Mouse (Mus musculus) ovary, adult 18-20 months (tissue): ENCODE measurements at regions not wholly inside any gene's neighbourhood (a gene's known extent, or its start where the extent isn't known, plus 50 kb on each side); places are given as distances from the start of the nearest gene placed in this dataset.

Source experiments
- DNase-seq: peaks from one replicate; pipeline ENCODE4 v3.0.0; 2022; ENCODE audit warnings: low spot score, mixed read lengths

DNA sequence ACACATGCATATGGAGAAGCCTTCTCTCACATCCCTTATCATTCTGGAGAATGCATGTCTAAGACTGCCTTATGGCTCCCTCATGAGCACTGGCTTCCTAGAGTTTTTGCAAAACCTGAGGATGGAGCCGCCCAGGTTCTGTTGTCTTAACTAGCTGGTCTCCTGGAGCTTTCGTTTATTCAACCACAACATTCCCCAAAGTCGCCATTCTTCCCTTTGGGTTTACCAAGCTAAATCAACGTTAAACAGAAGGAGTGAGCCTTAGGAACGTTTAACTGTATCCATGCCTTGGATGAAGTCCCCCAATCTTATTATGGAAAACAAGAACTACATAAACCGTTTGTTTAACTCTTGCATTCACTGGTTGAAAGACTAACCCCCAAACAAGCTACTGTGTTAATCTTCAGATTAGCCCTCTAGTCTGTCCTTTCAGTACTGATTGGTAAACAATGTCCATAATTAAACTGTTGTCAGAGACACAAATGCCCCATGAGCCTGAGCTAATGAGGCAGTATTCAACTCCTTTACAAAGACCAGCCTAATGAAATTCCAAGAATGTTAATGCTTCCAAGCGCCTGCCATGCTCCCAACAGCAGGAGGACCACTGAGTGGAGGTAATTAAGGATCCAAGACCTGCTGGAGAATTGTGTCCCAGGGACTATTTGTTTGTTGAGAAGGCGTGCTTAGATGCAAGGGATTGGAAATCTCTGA is 121.1 kb upstream of the Cdkn3 start:
- DNase-seq: no peak

DNA sequence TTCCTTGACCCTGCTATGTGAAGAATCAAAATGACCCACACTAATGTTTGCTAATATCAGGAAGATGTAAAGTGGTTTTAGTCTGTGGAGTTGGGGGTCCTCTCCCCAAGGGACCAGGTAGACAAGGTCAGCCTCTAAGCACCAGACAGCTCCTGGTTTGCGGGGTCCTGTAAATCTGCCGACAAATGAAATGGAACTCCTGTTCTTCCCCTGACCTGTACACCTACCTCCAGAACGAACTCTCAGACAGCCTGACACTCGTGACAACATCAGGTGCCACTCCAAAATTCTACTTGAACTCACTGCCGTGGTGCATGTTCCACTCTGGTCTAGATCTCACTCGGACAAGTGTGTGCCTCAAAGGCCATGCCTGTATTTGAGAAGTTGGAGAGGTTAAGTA is 121.8 kb upstream of the Cdkn3 start:
- DNase-seq: no peak

DNA sequence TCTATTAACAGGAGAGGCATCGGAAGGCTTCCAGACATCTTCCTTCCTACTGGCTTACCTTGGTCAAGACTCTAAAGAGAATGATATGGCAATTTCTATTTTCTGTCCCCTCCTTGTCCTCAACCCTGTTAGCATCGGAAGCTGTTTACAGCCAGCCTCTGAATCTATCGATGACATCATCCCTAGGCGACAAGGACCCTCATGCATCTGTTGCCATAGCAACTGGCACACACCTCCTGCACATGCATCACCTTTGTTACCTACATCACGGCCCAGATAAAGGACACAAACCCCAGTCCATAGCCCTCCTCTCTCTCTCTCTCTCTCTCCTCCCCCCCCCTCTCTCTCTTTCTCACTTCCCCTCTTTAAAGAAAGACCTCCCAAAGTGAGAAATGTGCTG is 123.1 kb upstream of the Cdkn3 start:
- no peak for DNase-seq

DNA sequence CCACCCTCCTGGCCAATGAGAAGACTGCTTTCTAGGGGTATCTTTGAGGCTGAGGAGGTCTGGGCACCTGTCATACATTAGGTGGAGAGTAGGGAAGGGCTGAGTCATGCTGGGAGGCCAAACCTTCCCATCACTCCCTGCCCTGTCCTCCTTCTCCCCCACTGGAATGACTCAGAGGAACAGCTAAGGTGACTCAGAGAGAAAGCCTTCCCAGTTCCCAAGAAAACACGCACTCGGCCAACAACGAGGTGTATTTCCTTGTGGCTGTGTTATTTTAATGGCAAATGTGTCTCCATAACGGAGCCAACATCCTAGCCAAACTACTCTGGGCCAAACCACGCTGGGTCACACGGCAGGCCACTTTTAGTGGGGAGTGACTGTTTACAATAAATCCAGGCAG is 124.0 kb upstream of the Cdkn3 start:
- DNase-seq: no peak

DNA sequence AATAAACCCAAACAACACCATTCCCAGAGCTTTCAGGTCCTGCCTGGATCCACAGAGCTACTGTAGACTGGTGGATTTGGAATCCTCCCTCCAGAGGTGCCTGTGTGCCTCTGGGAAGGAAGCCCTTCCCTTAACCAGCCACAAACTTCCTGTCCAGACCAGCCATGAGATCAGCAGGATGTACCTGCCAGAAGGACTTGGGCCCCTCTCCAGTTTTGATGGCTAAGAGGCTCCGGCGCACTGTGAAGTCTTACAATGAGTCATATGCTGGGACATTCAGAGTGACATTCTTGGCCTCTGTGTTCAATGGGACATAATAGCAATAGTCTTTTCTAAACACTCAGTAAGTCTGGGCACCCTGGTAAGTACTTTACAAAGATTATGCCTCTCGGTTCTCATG is 125.0 kb upstream of the Cdkn3 start:
- no peak for DNase-seq

DNA sequence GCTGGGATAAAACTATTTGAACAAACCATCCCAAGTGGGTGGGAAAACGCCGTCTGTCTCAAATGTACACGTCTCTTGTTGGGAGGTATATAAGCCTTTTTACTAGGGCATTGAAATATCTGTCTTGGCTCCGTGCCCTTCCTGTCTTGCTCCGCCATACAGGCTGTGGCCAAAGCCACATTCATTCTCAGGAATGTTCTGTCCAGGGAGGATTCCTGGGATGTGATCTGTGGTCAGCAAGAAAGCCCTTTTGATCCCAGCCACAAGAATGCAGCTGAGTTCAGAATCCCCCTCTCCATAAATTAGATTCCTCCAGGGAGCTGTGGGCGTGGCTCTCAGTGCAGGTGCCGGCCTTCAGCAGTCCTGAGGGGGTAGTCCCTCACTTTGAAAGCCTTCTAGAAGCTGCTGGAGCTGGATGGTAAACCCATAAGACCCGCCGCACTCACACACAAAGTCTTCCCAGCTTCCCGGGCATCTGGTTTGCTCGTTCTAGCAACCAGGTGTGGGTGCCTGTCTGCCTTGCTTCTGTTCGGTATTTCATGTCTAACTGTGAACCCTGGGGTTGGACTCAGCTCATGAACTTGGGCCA is 125.6 kb upstream of the Cdkn3 start:
- no peak for DNase-seq

DNA sequence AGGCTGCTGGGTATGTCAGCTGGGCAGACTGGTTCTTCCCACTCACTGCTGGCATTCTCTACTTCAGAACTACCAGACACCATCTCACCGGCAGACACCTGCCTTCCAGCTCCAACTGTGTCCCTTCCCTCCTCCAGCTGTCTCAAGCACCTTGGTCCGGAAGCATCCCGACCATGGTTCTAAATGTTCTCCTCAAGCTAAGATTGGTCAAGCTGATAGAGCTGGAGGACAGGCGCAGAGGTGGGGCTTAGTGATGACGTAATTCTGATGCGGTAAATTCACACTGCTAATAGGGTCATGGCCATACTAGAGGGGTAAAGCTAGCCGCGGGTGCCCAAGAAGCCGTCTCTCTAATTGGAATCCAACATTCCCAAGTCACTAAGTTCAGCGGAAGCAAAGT is 126.1 kb upstream of the Cdkn3 start:
- no peak for DNase-seq

DNA sequence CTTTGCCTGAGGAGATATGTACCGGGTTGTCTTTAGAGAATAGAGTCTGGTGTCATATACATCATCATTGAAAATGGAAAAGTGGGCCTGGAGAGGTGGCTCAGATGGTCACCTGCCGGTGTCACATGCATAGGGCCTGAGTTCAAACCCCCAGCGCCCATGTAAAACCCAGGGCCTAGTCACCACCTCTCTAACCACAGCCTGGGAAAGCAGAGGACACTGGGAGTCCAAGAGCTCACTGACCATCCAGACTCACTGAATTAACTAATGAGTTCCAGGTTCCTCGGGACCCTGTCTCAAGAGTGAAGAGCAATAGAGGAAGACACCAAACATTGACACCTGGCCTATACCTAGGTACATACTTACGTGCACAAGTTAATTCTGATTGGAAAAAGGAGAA is 132.7 kb upstream of the Cdkn3 start:
- no peak for DNase-seq

DNA sequence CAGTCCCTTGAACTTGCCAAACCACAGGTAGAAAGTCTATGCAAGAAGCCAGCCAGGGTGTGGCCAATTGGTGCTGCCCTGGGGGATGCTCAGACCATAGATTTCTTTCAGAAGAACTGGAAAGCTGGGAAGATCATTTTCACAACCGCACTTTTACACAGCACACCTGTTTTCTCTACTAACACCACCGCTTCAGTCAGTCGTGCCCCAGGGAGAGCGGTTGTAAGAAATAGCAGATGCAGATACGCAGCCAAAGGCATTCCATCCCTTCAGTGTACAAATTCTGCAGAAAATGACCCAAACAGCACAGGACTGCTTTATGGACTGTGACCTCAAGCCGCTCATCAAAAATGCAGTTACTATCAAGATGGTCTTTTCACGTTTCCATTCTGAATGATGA is 134.6 kb upstream of the Cdkn3 start:
- no peak for DNase-seq

DNA sequence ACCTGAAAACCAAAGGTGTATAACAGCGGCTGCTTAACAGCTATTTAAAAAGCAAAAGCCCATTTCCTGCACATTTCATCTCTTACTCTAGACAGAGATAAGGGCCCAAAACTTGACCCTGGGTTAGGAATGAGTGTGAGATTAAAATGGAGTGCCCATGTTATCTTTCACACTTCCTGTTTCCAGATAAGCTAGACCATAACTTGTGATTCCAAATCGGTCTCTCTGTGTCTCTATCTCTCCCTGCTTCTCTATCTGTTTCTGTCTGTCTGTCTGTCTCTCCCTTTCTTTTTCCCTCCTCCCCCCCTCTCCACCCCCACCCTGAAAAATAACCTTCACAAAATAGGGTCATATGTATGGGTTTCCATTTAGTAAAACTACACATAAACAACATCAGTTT is 136.7 kb upstream of the Cdkn3 start:
- no peak for DNase-seq

DNA sequence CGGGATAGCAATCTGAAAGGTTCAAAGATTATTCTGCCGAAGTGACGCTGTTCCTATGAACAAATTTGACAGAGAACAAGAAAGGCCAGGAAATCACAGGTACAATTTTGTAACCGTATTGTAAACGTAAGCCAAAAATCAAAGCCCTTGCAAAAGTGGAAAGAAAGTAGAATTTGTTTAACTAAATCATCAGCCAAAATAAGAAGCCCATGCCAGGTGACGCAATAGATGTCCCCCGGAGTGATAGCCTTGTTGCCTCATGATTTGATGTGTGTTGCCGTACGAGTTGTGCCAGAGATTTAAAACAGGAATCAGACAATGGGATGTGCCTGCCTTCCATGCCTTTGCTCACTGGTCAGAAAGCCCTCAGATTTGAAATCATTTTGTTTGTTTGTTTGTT is 144.3 kb upstream of the Cdkn3 start:
- no peak for DNase-seq

DNA sequence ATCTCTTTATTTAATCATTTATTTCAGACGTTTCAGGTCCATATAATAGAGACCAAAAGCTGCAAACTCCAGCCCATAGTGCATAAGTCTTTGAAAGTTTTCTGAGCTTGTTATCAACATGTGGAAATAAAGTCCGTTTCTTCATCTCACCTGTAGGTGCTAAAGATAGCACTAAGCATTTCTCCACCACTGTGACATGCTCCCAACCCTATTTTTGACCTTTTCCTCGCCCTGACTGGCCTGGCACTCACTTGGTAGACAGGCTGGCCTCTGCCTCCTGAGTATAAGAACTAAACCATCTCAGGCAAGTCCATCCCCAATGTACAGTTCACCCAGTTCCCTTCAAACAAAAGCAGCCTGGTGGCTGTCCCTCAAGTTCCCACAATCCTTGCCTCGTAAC is 145.4 kb upstream of the Cdkn3 start:
- no peak for DNase-seq

DNA sequence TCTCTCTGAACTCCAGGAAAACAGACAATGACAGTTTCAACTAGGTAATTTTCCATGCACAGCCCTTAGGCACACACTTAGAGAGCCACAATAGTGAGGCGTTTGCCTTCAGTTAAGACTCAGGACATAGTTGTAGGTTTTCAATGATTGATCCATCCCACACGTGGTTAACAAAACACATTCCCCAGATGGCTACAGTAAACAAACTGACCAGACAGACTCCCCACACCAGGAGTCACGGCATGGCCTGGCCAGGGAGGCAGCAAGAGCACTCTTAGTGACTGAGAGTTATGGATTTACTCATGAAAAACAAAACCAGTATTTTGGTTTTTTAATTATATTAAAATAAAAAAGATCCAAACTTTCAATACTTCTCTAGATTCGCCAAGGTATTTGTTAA is 146.6 kb upstream of the Cdkn3 start:
- DNase-seq: no peak

DNA sequence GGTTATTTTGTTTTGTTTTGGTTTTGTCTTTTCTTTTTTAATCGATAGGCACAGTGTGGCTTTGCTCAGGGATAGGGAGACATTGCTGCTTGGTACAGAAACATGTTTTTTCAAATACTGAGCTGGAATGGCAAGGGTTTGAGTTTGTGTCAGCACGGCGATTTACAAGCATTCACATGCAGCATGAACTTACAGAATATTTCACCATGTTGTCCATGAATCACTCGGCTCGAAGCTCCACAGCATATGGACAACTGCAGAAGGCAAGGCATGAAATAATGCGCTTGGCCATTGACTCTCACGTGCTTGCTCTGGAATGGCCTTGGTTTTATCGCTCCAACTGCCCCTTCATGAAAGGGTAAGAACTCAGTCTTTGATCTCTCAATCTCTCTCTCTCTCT is 147.1 kb upstream of the Cdkn3 start:
- DNase-seq: no peak

DNA sequence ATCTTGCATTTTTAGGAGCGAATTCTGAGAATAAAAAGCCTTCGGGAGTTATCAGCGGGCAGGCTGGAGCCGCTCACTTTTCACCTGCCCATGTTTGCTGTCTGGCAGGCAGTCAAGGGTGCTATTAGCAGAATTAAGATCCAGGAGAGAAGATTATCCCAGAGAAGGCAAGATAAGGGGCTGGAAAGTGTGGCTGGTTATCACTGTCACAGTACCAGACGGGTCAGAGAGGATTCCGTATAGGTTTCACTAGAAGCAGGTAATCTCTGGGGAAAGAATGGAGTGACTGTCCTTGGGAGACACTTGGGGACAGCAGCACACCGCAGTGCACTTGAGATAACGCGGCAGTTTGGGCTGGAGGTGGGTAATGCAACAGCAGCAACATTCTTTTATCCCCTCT is 147.8 kb upstream of the Cdkn3 start:
- DNase-seq: no peak

DNA sequence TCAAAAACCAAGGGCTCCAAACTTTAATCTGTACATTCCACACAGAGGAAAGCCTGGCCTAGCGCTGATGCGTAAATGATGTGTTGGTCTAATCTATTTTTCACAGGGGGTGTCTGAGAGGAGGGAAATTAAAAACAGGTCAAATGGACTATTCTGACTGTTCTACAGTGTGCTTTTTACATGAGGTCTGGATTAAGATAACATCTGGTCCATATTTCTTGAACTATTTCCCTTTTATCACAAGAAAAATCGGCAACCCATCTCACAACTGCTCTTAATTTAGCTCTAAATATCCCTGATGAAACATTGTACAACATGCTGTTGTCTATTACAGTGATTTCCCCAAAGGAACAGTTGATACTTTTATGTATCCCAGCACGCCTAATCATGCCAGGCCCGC is 149.4 kb upstream of the Cdkn3 start:
- DNase-seq: no peak

DNA sequence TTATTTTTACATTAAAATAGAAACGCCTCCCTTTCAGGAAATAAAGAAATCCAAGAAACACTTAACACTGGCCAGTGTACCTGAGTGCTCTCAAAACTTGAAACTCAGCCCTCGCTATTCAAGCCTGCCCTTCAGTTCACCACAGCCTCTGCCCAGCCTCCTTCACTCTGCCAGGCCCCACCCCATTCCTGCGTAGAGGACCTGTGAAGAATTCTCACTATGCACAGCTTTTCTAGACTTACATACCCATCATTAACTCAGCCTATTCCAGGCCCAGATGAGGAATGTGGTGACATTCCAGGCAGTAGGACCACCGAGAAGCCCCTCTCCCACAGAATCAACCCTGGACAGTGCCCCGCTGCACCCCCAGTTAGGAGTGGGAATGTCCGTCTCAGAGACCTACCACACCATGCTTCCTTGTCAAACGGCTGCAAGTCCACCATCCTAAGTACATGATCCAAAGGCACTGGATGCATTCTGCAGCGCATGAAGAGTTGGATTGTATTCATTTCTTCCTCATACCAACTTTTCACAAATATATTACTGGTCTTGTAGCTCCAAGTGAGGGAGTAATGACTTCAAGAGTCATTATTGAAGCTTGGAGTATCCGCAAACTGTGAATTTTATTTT is 150.0 kb upstream of the Cdkn3 start:
- no peak for DNase-seq

DNA sequence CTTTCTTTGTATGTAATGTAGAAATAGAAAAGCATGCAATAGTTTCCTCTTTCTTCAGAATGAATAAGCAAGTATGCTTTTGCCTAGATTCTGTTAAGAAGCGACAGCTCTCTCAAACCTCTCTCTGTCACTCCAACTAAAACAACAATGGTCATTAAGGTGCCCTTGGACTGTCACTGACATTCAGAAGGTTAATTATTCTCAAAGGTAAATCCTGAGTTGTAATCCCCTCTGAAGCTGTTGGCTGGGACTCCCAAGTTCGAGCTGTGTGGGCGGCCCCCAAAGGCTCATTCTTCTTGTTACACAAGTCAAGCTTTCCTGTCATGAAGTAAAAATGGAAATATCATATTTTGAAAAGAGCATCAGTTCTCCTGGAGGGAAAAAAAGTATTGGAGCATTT is 153.6 kb upstream of the Cdkn3 start:
- no peak for DNase-seq

DNA sequence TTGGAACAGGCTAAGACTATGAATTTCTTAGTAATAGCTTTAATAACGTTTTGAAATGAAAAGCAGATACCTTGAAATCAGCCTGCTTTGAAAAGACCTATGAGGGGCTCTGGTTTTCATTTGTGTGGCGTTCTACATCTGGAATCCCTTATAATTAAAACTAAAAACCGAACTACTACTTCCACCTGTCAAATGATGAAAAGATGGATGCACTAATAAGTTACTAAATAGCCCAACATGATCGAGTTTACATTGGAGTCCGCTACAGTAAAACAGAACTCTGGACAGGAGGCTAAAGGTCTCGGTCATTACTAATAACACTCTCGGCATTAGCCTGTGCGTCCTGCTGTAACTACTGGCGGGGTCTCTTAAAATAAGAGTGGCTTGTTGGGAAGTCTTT is 154.3 kb upstream of the Cdkn3 start:
- DNase-seq: no peak

DNA sequence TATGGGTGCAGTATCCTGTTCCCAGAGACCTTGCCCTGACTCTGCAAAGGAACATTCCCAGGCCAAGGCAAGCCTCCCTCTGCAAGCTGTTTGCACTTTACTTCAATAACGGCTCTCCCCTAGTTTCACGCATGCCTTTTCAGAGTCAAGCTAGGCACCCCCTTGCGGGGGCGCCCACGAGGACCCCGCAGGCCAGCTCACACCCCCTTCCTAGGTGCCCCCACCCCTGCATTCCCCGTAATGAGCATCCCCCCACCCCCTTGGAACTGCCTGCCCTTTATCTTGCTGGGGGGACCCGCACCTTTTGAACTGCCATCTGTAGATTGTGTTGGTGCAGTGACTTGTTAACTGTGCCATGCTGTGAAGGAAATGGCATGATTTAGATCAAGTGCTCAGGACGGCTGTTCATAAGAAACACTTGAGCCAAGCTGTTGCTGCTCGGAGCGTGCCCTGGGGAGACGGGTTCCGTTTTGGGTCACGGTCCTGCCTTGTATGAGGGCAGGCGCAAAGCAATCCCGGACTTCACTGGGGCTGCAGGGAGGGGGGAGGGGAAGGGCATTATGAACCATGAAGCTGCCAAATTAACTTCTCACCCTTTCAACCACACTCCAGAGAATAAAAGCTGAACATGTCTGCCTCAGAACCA is 155.3 kb upstream of the Cdkn3 start:
- DNase-seq: no peak

DNA sequence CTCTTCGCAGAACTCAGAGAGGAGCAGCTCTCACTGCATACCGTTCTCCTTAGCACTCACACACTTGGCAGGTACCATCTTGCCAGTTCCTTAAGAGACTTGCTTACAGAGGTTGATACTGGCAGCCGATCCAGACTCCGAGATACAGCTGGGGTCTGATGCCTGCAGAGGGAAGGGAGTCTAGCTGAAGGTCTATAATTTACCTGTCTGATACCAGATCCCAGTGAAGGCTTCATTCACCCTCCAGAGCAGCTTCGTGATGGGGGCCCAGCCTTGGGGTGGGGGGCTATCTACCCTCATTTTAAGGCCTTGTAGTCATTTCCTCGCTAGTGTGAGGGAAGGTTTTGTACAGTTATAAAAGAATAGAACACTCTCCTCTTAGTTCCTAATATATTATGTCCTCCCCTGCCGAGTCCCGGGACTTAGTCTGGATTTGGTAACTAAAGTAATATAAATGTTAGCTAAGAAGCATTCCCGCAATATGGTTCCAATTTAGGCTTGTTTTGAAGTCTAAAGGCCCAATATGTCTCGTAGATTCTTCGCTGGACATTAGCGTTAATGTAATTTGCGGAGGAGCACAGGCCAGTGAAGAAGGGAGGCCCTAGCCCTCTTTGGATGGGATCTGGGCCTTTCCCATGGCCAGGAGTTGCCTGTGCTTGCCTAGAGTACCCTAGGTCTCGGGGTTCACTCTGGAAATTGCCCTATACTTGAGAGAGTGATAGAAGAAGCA is 156.0 kb upstream of the Cdkn3 start:
- no peak for DNase-seq

DNA sequence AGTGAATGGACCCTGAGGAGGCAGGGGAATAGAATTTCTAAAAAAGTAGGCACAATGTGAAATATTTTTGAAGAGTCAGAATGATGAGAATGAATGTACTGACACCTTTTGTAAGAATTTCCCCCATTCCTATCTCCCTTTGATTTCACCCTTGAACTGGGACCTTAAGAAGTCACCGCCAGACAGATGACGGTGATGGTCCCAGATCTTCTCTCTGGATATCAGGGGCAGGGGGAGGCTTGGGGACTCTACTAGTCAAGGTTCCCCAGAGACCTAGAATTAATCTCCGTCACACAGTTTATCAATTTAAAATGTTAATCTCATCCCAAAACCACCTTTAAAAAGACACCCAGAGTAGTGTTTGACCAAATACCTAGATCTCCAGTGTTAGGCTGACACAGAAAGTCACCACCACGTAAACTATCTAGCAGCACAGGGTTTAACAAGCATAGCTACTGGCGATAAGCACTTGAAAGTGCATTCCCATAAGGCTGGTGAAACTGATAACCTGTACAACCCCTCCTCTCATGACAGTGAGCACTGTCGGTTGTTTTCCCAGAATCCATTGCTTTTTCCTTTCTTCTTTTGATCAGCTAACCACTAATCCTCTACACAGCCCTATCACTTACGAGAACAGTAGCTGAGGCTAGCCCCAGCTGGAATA is 163.5 kb upstream of the Cdkn3 start:
- DNase-seq: no peak
